Mouse (Mus musculus) cerebellum, adult 2 months (tissue): ENCODE measurements at regions not wholly inside any gene's neighbourhood (a gene's known extent, or its start where the extent isn't known, plus 50 kb on each side); places are given as distances from the start of the nearest gene placed in this dataset.

ENCODE experiments used
- CTCF ChIP-seq: fragments of 200-500 bp; IDR thresholded peaks from 2 replicates; pipeline ENCODE4 v1.5.1; 2011; ENCODE audit warnings: low read depth, mild to moderate bottlenecking, control low read depth, low read length, moderate library complexity, borderline replicate concordance; ENCODE audit not compliant: insufficient read depth
- POLR2A ChIP-seq: fragments of 200-500 bp; IDR thresholded peaks from 2 replicates; pipeline ENCODE4 v1.6.1; 2011; ENCODE audit warnings: low read length, control low read depth, borderline replicate concordance; ENCODE audit not compliant: insufficient read depth

DNA sequence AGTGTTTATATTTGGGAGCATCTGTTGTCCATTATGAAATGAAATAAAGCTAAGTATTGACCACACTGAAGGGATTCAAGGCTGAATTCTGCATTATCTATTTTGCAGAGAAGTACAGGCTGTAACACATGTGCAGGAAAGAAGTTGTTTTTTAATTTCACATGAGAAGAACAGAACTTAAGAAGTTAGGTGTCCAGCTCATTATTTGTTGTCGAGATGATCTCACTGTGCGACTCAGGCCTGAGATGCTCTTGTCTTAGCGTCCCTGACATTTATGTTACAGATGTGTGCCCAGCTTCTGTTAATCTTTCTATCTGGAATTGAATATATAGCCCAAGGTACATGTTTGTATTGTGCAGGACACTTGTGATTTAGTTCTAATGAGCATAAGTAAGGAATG lies 112.0 kb upstream of the Hmgn3 start:
- TF ChIP-seq POLR2A (no peak), CTCF (no peak)
